8 mouse cellular contexts compared by ENCODE assay signal in genomic region chr7:109704016-109704377, GRCm38 (mm10). TPM values are rescaled to one million over a fixed set of nuclear protein-coding genes. Genes with fewer than 3 reads are reported as not detected.
DNase-seq lines count a peak whose midpoint lies in the region; ATAC-seq lines count a peak whose summit lies in the region.

No protein-coding gene starts in this region.

- H3K9me3 ChIP-seq in forebrain, embryonic 15.5 days: no peaks in the 10 kb centered on the region

- peak overlapping the region; percentile 71 for H3K4me2 ChIP-seq in forebrain, embryonic 15.5 days (replicated peaks)

- H3K79me2 ChIP-seq in macrophage (ENCODE audit: inconsistent target): no peaks in the 10 kb centered on the region

- 2% methylated on average over 17 of the region's 17 CpGs for WGBS in forebrain, embryonic 15.5 days
- WGBS in macrophage (ENCODE audit: missing documents): 4% methylated on average over 17 of the region's 17 CpGs

- H3K27me3 ChIP-seq in forebrain, embryonic 15.5 days: no peaks in the 10 kb centered on the region

- peak overlapping the region; percentile 63 for H3K9ac ChIP-seq in forebrain, embryonic 15.5 days (replicated peaks)

- no peak for DNase-seq in frontal cortex, postnatal 25 days (ENCODE audit: low spot score in 2 of 2)
- no peak for DNase-seq in adrenal gland, adult 8-10 months
- DNase-seq in right cerebral cortex, adult 18-20 months: no peak
- DNase-seq in ovary, postnatal 36 days (ENCODE audit: low spot score): no peak

- no peaks in the 10 kb centered on the region for H3K36me3 ChIP-seq in forebrain, embryonic 15.5 days
- H3K36me3 ChIP-seq in macrophage (ENCODE audit: inconsistent target): peaks cover 3% of the 10 kb centered on the region

- H3K4me1 ChIP-seq in forebrain, embryonic 15.5 days: peaks cover 8% of the 10 kb centered on the region; the same call in 1 of the 2 replicates

- peak overlapping the region; percentile 74 for H3K4me3 ChIP-seq in forebrain, embryonic 15.5 days
- peak overlapping the region; percentile 72 for H3K4me3 ChIP-seq in macrophage (ENCODE audit: inconsistent target)

- H3K27ac ChIP-seq in forebrain, embryonic 15.5 days (replicated peaks): peak overlapping the region; percentile 27
- H3K27ac ChIP-seq in macrophage: peak overlapping the region; percentile 33

- 0 out of 2 replicates have a peak, but pooled peaks have one; percentile 22 for ATAC-seq in frontal cortex, adult (ENCODE audit: low TSS enrichment)
- ATAC-seq in CD4-positive, CD25-positive, alpha-beta regulatory T cell, adult 4 months: peak; percentile 1
- no peak for ATAC-seq in forebrain, embryonic 15.5 days (replicated peaks)

RNA-seq across cellular contexts. Expression of gene Akip1, which starts 0.5 kb away (rescaled TPM):
- polyA plus RNA-seq in CD4-positive, CD25-positive, alpha-beta regulatory T cell, adult 4 months (2017; shearing (Covaris generic)): 10 to 100 TPM; 28.6 to 32.8 TPM
- polyA plus RNA-seq in forebrain, embryonic 15.5 days (2015; fragmentation: Nextera tagmentation; extraction: Ambion mirVana): 18.1 and 18.9 TPM in 2 replicates
- total RNA-seq in macrophage (2018; cell fraction: chromatin; rRNA removed): 10 to 100 TPM in 11 of 26 experiments, 1 to 10 TPM in 15; 2.5 to 25.6 (median 8.1) TPM
- 10 to 100 TPM; 32.9 to 63.7 (median 43.4) TPM for total RNA-seq in macrophage (2018; cell fraction: cytosol; rRNA removed)
- total RNA-seq in macrophage (2018; cell fraction: nucleus; rRNA removed): 10 to 100 TPM in 19 of 26 experiments, 1 to 10 TPM in 7; 3.5 to 21.2 (median 12.1) TPM
- 38.0 to 49.5 TPM (median 47.1 TPM) in 3 replicates for polyA plus RNA-seq in macrophage (2018)
- total RNA-seq in adrenal gland, adult 8-10 months (2022): 10 to 100 TPM; 21.7 to 30.6 (median 23.6) TPM

RNA-seq across cellular contexts. Expression of gene St5, which starts 0.6 kb away (rescaled TPM):
- polyA plus RNA-seq in CD4-positive, CD25-positive, alpha-beta regulatory T cell, adult 4 months (2017; shearing (Covaris generic)): 1 to 10 TPM; 1.8 to 3.9 TPM
- polyA plus RNA-seq in forebrain, embryonic 15.5 days (2015; fragmentation: Nextera tagmentation; extraction: Ambion mirVana): 11.4 and 13.1 TPM in 2 replicates
- total RNA-seq in macrophage (2018; cell fraction: chromatin; rRNA removed): 10 to 100 TPM in 1 of 26 experiments, 1 to 10 TPM in 19, under 1 TPM in 5, not detected in 1; 0.37 to 10.2 (median 2.6) TPM
- 1 to 10 TPM in 14 of 26 experiments, under 1 TPM in 12; 0.28 to 2.5 (median 1.1) TPM for total RNA-seq in macrophage (2018; cell fraction: cytosol; rRNA removed)
- total RNA-seq in macrophage (2018; cell fraction: nucleus; rRNA removed): 1 to 10 TPM in 20 of 26 experiments, under 1 TPM in 6; 0.33 to 8.6 (median 2.2) TPM
- 0.98 to 1.8 TPM (median 1.3 TPM) in 3 replicates for polyA plus RNA-seq in macrophage (2018)
- 10 to 100 TPM; 26.9 to 62.4 (median 40.9) TPM for total RNA-seq in adrenal gland, adult 8-10 months (2022)

RNA-seq across cellular contexts. Expression of gene BC051019, which starts 19.7 kb away (rescaled TPM):
- under 1 TPM in 1 of 2 experiments, not detected in 1; 0.38 TPM for polyA plus RNA-seq in CD4-positive, CD25-positive, alpha-beta regulatory T cell, adult 4 months (2017; shearing (Covaris generic))
- 0.22 and 0.88 TPM in 2 replicates for polyA plus RNA-seq in forebrain, embryonic 15.5 days (2015; fragmentation: Nextera tagmentation; extraction: Ambion mirVana)
- total RNA-seq in macrophage (2018; cell fraction: chromatin; rRNA removed): not detected
- not detected for total RNA-seq in macrophage (2018; cell fraction: cytosol; rRNA removed)
- not detected for total RNA-seq in macrophage (2018; cell fraction: nucleus; rRNA removed)
- not detected in 3 replicates for polyA plus RNA-seq in macrophage (2018)
- total RNA-seq in adrenal gland, adult 8-10 months (2022): under 1 TPM in 1 of 4 experiments, not detected in 3; 0.44 TPM

RNA-seq across cellular contexts. Expression of gene Ascl3, which starts 27.5 kb away (rescaled TPM):
- not detected for polyA plus RNA-seq in CD4-positive, CD25-positive, alpha-beta regulatory T cell, adult 4 months (2017; shearing (Covaris generic))
- not detected in 2 replicates for polyA plus RNA-seq in forebrain, embryonic 15.5 days (2015; fragmentation: Nextera tagmentation; extraction: Ambion mirVana)
- total RNA-seq in macrophage (2018; cell fraction: chromatin; rRNA removed): not detected
- under 1 TPM in 10 of 26 experiments, not detected in 16; 0.18 to 0.75 (median 0.28) TPM for total RNA-seq in macrophage (2018; cell fraction: cytosol; rRNA removed)
- not detected for total RNA-seq in macrophage (2018; cell fraction: nucleus; rRNA removed)
- not detected in 3 replicates for polyA plus RNA-seq in macrophage (2018)
- total RNA-seq in adrenal gland, adult 8-10 months (2022): under 1 TPM in 2 of 4 experiments, not detected in 2; 0.46 to 0.99 TPM

RNA-seq across cellular contexts. Expression of gene Tmem9b, which starts 48.7 kb away (rescaled TPM):
- 100 to 1,000 TPM in 1 of 2 experiments, 10 to 100 TPM in 1; 83.6 to 102 TPM for polyA plus RNA-seq in CD4-positive, CD25-positive, alpha-beta regulatory T cell, adult 4 months (2017; shearing (Covaris generic))
- 91.7 and 95.2 TPM in 2 replicates for polyA plus RNA-seq in forebrain, embryonic 15.5 days (2015; fragmentation: Nextera tagmentation; extraction: Ambion mirVana)
- total RNA-seq in macrophage (2018; cell fraction: chromatin; rRNA removed): 10 to 100 TPM in 23 of 26 experiments, 1 to 10 TPM in 3; 9.4 to 23.5 (median 14.8) TPM
- total RNA-seq in macrophage (2018; cell fraction: cytosol; rRNA removed): 100 to 1,000 TPM in 9 of 26 experiments, 10 to 100 TPM in 17; 71.4 to 123 (median 96.2) TPM
- total RNA-seq in macrophage (2018; cell fraction: nucleus; rRNA removed): 10 to 100 TPM; 21.6 to 96.8 (median 72.2) TPM
- 97.7 to 113 TPM (median 101 TPM) in 3 replicates for polyA plus RNA-seq in macrophage (2018)
- total RNA-seq in adrenal gland, adult 8-10 months (2022): 10 to 100 TPM; 48.7 to 52.2 (median 51.1) TPM
